Mouse (Mus musculus) lung, embryonic 15.5 days (tissue): ENCODE data around the gene G6pd2. TPM values are rescaled to one million over a fixed set of nuclear protein-coding genes. Genes with fewer than 3 reads are reported as not detected.

Experiments
- ATAC-seq: fragments of 200-750 bp; cut with Nextera tagmentation; 2 replicates; pipeline ENCODE4 v1.8.0; 2017; ENCODE audit warnings: moderate number of reproducible peaks, borderline replicate concordance; ENCODE audit not compliant: low FRiP score, low TSS enrichment; ENCODE audit errors: extremely low read depth
- H3K27ac ChIP-seq: fragments of 300-500 bp; sonication (generic); 2 replicates; pipeline ENCODE4 v1.5.1; 2015; ENCODE audit warnings: moderate library complexity, mild to moderate bottlenecking, inconsistent platforms
- H3K27me3 ChIP-seq: fragments of 300-500 bp; sonication (generic); 2 replicates; pipeline ENCODE4 v1.6.1; 2015; ENCODE audit warnings: inconsistent platforms
- H3K36me3 ChIP-seq: fragments of 300-500 bp; sonication (generic); 2 replicates; pipeline ENCODE4 v1.6.1; 2015; ENCODE audit warnings: inconsistent platforms
- H3K4me1 ChIP-seq: fragments of 300-500 bp; sonication (generic); 2 replicates; pipeline ENCODE4 v1.6.1; 2015; ENCODE audit warnings: inconsistent platforms
- H3K4me2 ChIP-seq: fragments of 300-500 bp; sonication (generic); 2 replicates; pipeline ENCODE4 v1.6.1; 2015; ENCODE audit warnings: inconsistent platforms, mild to moderate bottlenecking, moderate library complexity
- H3K4me3 ChIP-seq: fragments of 300-500 bp; sonication (generic); 2 replicates; pipeline ENCODE4 v1.5.1; 2015; ENCODE audit warnings: mild to moderate bottlenecking, inconsistent platforms
- H3K9ac ChIP-seq: fragments of 300-500 bp; sonication (generic); 2 replicates; pipeline ENCODE4 v1.6.1; 2015; ENCODE audit warnings: inconsistent platforms
- H3K9me3 ChIP-seq: fragments of 300-500 bp; sonication (generic); 2 replicates; pipeline ENCODE4 v1.6.1; 2016; ENCODE audit warnings: inconsistent platforms
- WGBS: fragments of 180-500 bp; shearing (Covaris S2); methylation state at CpG from one replicate; pipeline ENCODE4 v1.1.7; 2015; 5-methylcytosine and 5-hydroxymethylcytosine counted together
- polyA plus RNA-seq: library from polyadenylated mRNA; unstranded; fragments of >200 nt; fragmentation: Nextera tagmentation; extraction: Ambion mirVana; gene quantifications from 2 replicates; pipeline ENCODE4 v1.2.1, GENCODE M21; 2015

The G6pd2 gene
- not detected in 2 replicates for polyA plus RNA-seq

GRCm38 (mm10) chr5:61808516-61808915 is at the start of gene G6pd2:
Gene G6pd2 (plus strand): TSS chr5:61808816.
- no peak for ATAC-seq
- H3K27me3 ChIP-seq = no peaks in the 10 kb centered on the region
- H3K9me3 ChIP-seq = no peaks in the 10 kb centered on the region; the same call in 1 of the 2 replicates
- H3K4me3 ChIP-seq = no peak within 1 kb of the TSS
- no peaks in the 10 kb centered on the region for H3K36me3 ChIP-seq
- WGBS = 84% methylated on average over 2 of the region's 2 CpGs
- H3K27ac ChIP-seq = no peak within 1 kb of the TSS
- H3K4me2 ChIP-seq = no peak within 1 kb of the TSS
- no peaks in the 10 kb centered on the region for H3K4me1 ChIP-seq
- H3K9ac ChIP-seq = no peak within 1 kb of the TSS

- Histone ChIP-seq H3K27ac (no peak overlapping the region), H3K36me3 (no peaks in the 10 kb centered on the region), H3K4me2 (no peak overlapping the region), H3K27me3 (no peaks in the 10 kb centered on the region), H3K9me3 (peaks cover 2% of the 10 kb centered on the region; the same call in 1 of the 2 replicates), H3K9ac (no peak overlapping the region), H3K4me3 (no peak overlapping the region), H3K4me1 (no peaks in the 10 kb centered on the region)
- ATAC-seq = no peak
- WGBS = 50% methylated on average over 1 of the region's 1 CpGs
These were observed 44.4 kb upstream of the G6pd2 start for GRCm38 (mm10) chr5:61764214-61764613.

GRCm38 (mm10) chr5:61832935-61833551 is 24.4 kb downstream of the G6pd2 start:
- Histone ChIP-seq H3K36me3 (no peaks in the 10 kb centered on the region), H3K4me1 (no peaks in the 10 kb centered on the region), H3K9ac (no peak overlapping the region), H3K27me3 (no peaks in the 10 kb centered on the region), H3K27ac (no peak overlapping the region), H3K9me3 (no peaks in the 10 kb centered on the region), H3K4me2 (no peak overlapping the region), H3K4me3 (no peak overlapping the region)
- ATAC-seq = no peak

- 72% methylated on average over 2 of the region's 2 CpGs for WGBS
- H3K9ac ChIP-seq = no peak overlapping the region
These were observed 35.3 kb downstream of the G6pd2 start for GRCm38 (mm10) chr5:61843891-61844290.

More at GRCm38 (mm10) chr5:61843891-61844290, 35.3 kb downstream of the G6pd2 start:
- H3K27ac ChIP-seq = no peak overlapping the region
- no peaks in the 10 kb centered on the region for H3K36me3 ChIP-seq
- H3K9me3 ChIP-seq = no peaks in the 10 kb centered on the region
- H3K4me1 ChIP-seq = no peaks in the 10 kb centered on the region
- no peaks in the 10 kb centered on the region for H3K27me3 ChIP-seq
- H3K4me3 ChIP-seq = no peak overlapping the region
- H3K4me2 ChIP-seq = no peak overlapping the region
- ATAC-seq = no peak
